Mouse (Mus musculus) MEL (cell line): ENCODE measurements around the gene Col4a6. TPM values are rescaled to one million over a fixed set of nuclear protein-coding genes. Genes with fewer than 3 reads are reported as not detected.
A peak's percentile ranks its signal among the peaks of the same experiment; 100 is the strongest.

Experiments
- DNase-seq: peaks from one replicate; pipeline ENCODE4 v3.0.0; 2011; ENCODE audit warnings: low read depth, low spot score
- H3K27ac ChIP-seq: 2 replicates; pipeline ENCODE4 v1.5.1; 2012; ENCODE audit warnings: low read depth, mild to moderate bottlenecking, control low read depth, low read length, moderate library complexity; ENCODE audit not compliant: control insufficient read depth
- H3K27me3 ChIP-seq, 2 experiments: fragments of 150-350 bp in 1 of 2; sonication (generic) in 1 of 2; 2 replicates each; pipeline ENCODE4 v1.6.1; 2012; ENCODE audit warnings: low read length in 2 of 2, mild to moderate bottlenecking in 2 of 2, improper control_type of control experiment in 1 of 2, moderate library complexity in 1 of 2; ENCODE audit not compliant: insufficient read depth in 2 of 2, control insufficient read depth in 1 of 2
- H3K36me3 ChIP-seq, 2 experiments: 2 replicates each; pipeline ENCODE4 v1.6.1; 2012 to 2014; ENCODE audit warnings: low read length in 2 of 2, improper control_type of control experiment in 1 of 2, inconsistent platforms in 1 of 2, mild to moderate bottlenecking in 1 of 2; ENCODE audit not compliant: insufficient read depth in 2 of 2, control insufficient read depth in 1 of 2
- H3K4me1 ChIP-seq, 2 experiments: fragments of 150-350 bp in 1 of 2; sonication (generic) in 1 of 2; 2 replicates each; pipeline ENCODE4 v1.6.1; 2012; ENCODE audit warnings: low read length in 2 of 2, improper control_type of control experiment in 1 of 2, mild to moderate bottlenecking in 1 of 2; ENCODE audit not compliant: insufficient read depth in 2 of 2, control insufficient read depth in 1 of 2
- H3K4me3 ChIP-seq, 2 experiments: fragments of 150-350 bp in 1 of 2; sonication (generic) in 1 of 2; 2 replicates each; pipeline ENCODE4 v1.5.1; 2012; ENCODE audit warnings: low read depth in 2 of 2, low read length in 2 of 2, mild to moderate bottlenecking in 2 of 2, moderate library complexity in 2 of 2, control low read depth in 1 of 2, improper control_type of control experiment in 1 of 2; ENCODE audit not compliant: control insufficient read depth in 1 of 2, insufficient read depth in 1 of 2
- H3K79me2 ChIP-seq: 2 replicates; pipeline ENCODE4 v1.6.1; 2012; ENCODE audit warnings: mild to moderate bottlenecking, low read length, moderate library complexity; ENCODE audit not compliant: control insufficient read depth, poor library complexity, insufficient read depth
- H3K9ac ChIP-seq: 2 replicates; pipeline ENCODE4 v1.6.1; 2012; ENCODE audit warnings: low read depth, mild to moderate bottlenecking, control low read depth, low read length, moderate library complexity; ENCODE audit not compliant: control insufficient read depth, poor library complexity, severe bottlenecking
- H3K9me3 ChIP-seq: fragments of 150-350 bp; sonication (generic); replicated peaks from 2 replicates; pipeline ENCODE4 v1.6.1; 2012; ENCODE audit warnings: mild to moderate bottlenecking, low read length, improper control_type of control experiment, moderate library complexity; ENCODE audit not compliant: insufficient read depth
- BHLHE40 ChIP-seq: IDR thresholded peaks from 2 replicates; pipeline ENCODE4 v1.6.1; 2012; ENCODE audit warnings: low read depth, mild to moderate bottlenecking, inconsistent platforms, low read length, improper control_type of control experiment, borderline replicate concordance
- CHD1 ChIP-seq: IDR thresholded peaks from 2 replicates; pipeline ENCODE4 v1.6.1; 2012; ENCODE audit warnings: low read depth, mild to moderate bottlenecking, inconsistent platforms, low read length, improper control_type of control experiment
- CHD2 ChIP-seq: IDR thresholded peaks from 2 replicates; pipeline ENCODE4 v1.6.1; 2011; ENCODE audit warnings: low read length, improper control_type of control experiment
- CTCF ChIP-seq, 3 experiments: IDR thresholded peaks in 2 of 3; conservative IDR thresholded peaks in 1 of 3; 2 replicates each; pipeline ENCODE4 v1.5.1; 2011 to 2012; ENCODE audit warnings: low read length in 3 of 3, low read depth in 2 of 3, mild to moderate bottlenecking in 2 of 3, improper control_type of control experiment in 1 of 3, inconsistent platforms in 1 of 3, mixed read lengths in 1 of 3, moderate library complexity in 1 of 3; ENCODE audit not compliant: control insufficient read depth in 1 of 3, insufficient read depth in 1 of 3, poor library complexity in 1 of 3, severe bottlenecking in 1 of 3
- ETS1 ChIP-seq: IDR thresholded peaks from 2 replicates; pipeline ENCODE4 v1.6.1; 2012; ENCODE audit warnings: low read depth, mild to moderate bottlenecking, inconsistent platforms, low read length, improper control_type of control experiment, moderate library complexity
- GABPA ChIP-seq: IDR thresholded peaks from 2 replicates; pipeline ENCODE4 v1.6.1; 2012; ENCODE audit warnings: low read depth, mild to moderate bottlenecking, inconsistent platforms, low read length, improper control_type of control experiment, moderate library complexity
- JUND ChIP-seq: IDR thresholded peaks from 2 replicates; pipeline ENCODE4 v1.6.1; 2011; ENCODE audit warnings: low read depth, mild to moderate bottlenecking, improper control_type of control experiment, low read length
- MAFK ChIP-seq: IDR thresholded peaks from 2 replicates; pipeline ENCODE4 v1.6.1; 2011; ENCODE audit warnings: low read depth, mild to moderate bottlenecking, low read length, improper control_type of control experiment, borderline replicate concordance
- MAX ChIP-seq: IDR thresholded peaks from 2 replicates; pipeline ENCODE4 v1.6.1; 2011; ENCODE audit warnings: low read length, improper control_type of control experiment
- MAZ ChIP-seq: IDR thresholded peaks from 2 replicates; pipeline ENCODE4 v1.6.1; 2012; ENCODE audit warnings: low read depth, mild to moderate bottlenecking, inconsistent platforms, low read length, improper control_type of control experiment
- NELFE ChIP-seq: IDR thresholded peaks from 2 replicates; pipeline ENCODE4 v1.6.1; 2011; ENCODE audit warnings: low read depth, low read length, improper control_type of control experiment
- NRF1 ChIP-seq: IDR thresholded peaks from 2 replicates; pipeline ENCODE4 v1.6.1; 2014; ENCODE audit warnings: low read depth, mild to moderate bottlenecking, inconsistent platforms, low read length, improper control_type of control experiment, moderate library complexity; ENCODE audit not compliant: poor library complexity, insufficient read depth, severe bottlenecking
- POLR2A ChIP-seq, 2 experiments: IDR thresholded peaks; 2 replicates each; pipeline ENCODE4 v1.6.1; 2011 to 2012; ENCODE audit warnings: low read length in 2 of 2, mild to moderate bottlenecking in 2 of 2, control low read depth in 1 of 2, improper control_type of control experiment in 1 of 2, low read depth in 1 of 2, moderate library complexity in 1 of 2; ENCODE audit not compliant: control insufficient read depth in 1 of 2, insufficient read depth in 1 of 2, poor library complexity in 1 of 2
- POLR2AphosphoS2 ChIP-seq: IDR thresholded peaks from 2 replicates; pipeline ENCODE4 v1.6.1; 2011; ENCODE audit warnings: low read length, improper control_type of control experiment
- RAD21 ChIP-seq: IDR thresholded peaks from 2 replicates; pipeline ENCODE4 v1.6.1; 2011; ENCODE audit warnings: mild to moderate bottlenecking, low read depth, low read length, improper control_type of control experiment
- RCOR1 ChIP-seq: IDR thresholded peaks from 2 replicates; pipeline ENCODE4 v1.6.1; 2012; ENCODE audit warnings: low read depth, mild to moderate bottlenecking, inconsistent platforms, low read length, improper control_type of control experiment
- SIN3A ChIP-seq: IDR thresholded peaks from 2 replicates; pipeline ENCODE4 v1.6.1; 2012; ENCODE audit warnings: low read length, improper control_type of control experiment, inconsistent platforms
- SMC3 ChIP-seq: IDR thresholded peaks from 2 replicates; pipeline ENCODE4 v1.6.1; 2011; ENCODE audit warnings: low read depth, low read length, improper control_type of control experiment
- TBP ChIP-seq: IDR thresholded peaks from 2 replicates; pipeline ENCODE4 v1.8.0; 2011; ENCODE audit warnings: low read depth, low read length, improper control_type of control experiment
- USF2 ChIP-seq, 2 experiments: IDR thresholded peaks; 2 replicates each; pipeline ENCODE4 v1.6.1; 2011 to 2012; ENCODE audit warnings: improper control_type of control experiment in 2 of 2, low read length in 2 of 2, borderline replicate concordance in 1 of 2, inconsistent platforms in 1 of 2, low read depth in 1 of 2, mild to moderate bottlenecking in 1 of 2; ENCODE audit not compliant: insufficient read depth in 1 of 2
- ZC3H11A ChIP-seq: IDR thresholded peaks from 2 replicates; pipeline ENCODE4 v1.6.1; 2012; ENCODE audit warnings: low read depth, mild to moderate bottlenecking, inconsistent platforms, low read length, improper control_type of control experiment
- ZNF384 ChIP-seq: IDR thresholded peaks from 2 replicates; pipeline ENCODE4 v1.6.1; 2012; ENCODE audit warnings: low read depth, mild to moderate bottlenecking, inconsistent platforms, low read length, improper control_type of control experiment
- polyA plus RNA-seq, 2 experiments: library from polyadenylated mRNA; stranded (reverse) in 1 of 2; unstranded in 1 of 2; fragments of >175 nt in 1 of 2; fragments of >200 nt in 1 of 2; gene quantifications; 2 replicates each; pipeline versions ENCODE4 v1.2.1 to v1.2.4; 2012; ENCODE audit warnings: low replicate concordance in 2 of 2, low read depth in 1 of 2; ENCODE audit not compliant: insufficient read length in 2 of 2, insufficient read depth in 1 of 2, missing spikeins in 1 of 2
- total RNA-seq: library from RNA; depleted of rRNA; stranded (reverse); fragments of 300-350 nt; gene quantifications from 2 replicates; pipeline ENCODE4 v1.2.3, GENCODE M21; 2012

Col4a6 gene
- total and polyA plus RNA-seq, 3 experiments = not detected

- TF ChIP-seq MAX (no peak), NRF1 (no peak), NELFE (no peak), SIN3A (no peak), ZNF384 (peak; percentile 43; the same call in 1 of the 2 replicates), POLR2AphosphoS2 (no peak), SMC3 (peak; percentile 42), POLR2A (IDR thresholded peaks at IDR 0.05; ENCODE audit: control insufficient read depth in 1 of 2, insufficient read depth in 1 of 2, low read depth in 1 of 2, low read length in 2 of 2, poor library complexity in 1 of 2) (no peak), CHD1 (no peak), JUND (no peak), RAD21 (peak; percentile 67), MAZ (no peak), CTCF (IDR thresholded peaks at IDR 0.05 in 2 of 3, conservative IDR thresholded peaks at IDR 0.05 in 1 of 3; ENCODE audit: control insufficient read depth in 1 of 3, insufficient read depth in 1 of 3, low read depth in 2 of 3, low read length in 3 of 3, poor library complexity in 1 of 3, severe bottlenecking in 1 of 3) (peak; percentile 26 to 76 (median 56); a peak in 4 of 6 replicates)
- TF ChIP-seq, all 39 proteins: peak for 4
- Histone ChIP-seq H3K9me3 (no peaks in the 10 kb centered on the region), H3K27ac (no peak overlapping the region), H3K4me3 (no peak overlapping the region), H3K4me1 (no peaks in the 10 kb centered on the region), H3K36me3 (no peaks in the 10 kb centered on the region), H3K79me2 (no peaks in the 10 kb centered on the region), H3K9ac (no peak overlapping the region), H3K27me3 (no peaks in the 10 kb centered on the region)
- DNase-seq = peak; percentile 64
Measured at GRCm38 (mm10) chrX:141156696-141157095, 317.2 kb downstream of the Col4a6 start.

- H3K9me3 ChIP-seq = no peaks in the 10 kb centered on the region
- no peaks in the 10 kb centered on the region for H3K79me2 ChIP-seq
- TF ChIP-seq MAFK (no peak), CHD2 (no peak), ZC3H11A (no peak), NRF1 (no peak), GABPA (no peak), NELFE (no peak), USF2 (IDR thresholded peaks at IDR 0.05; ENCODE audit: borderline replicate concordance in 1 of 2, insufficient read depth in 1 of 2, low read depth in 1 of 2, low read length in 2 of 2) (no peak), TBP (no peak), CHD1 (no peak), RCOR1 (no peak), ETS1 (no peak), MAX (no peak), BHLHE40 (no peak)
- no peak for DNase-seq
- no peaks in the 10 kb centered on the region for H3K4me1 ChIP-seq
- no peak overlapping the region for H3K4me3 ChIP-seq
- H3K36me3 ChIP-seq = no peaks in the 10 kb centered on the region
- H3K27me3 ChIP-seq = no peaks in the 10 kb centered on the region
- no peak overlapping the region for H3K9ac ChIP-seq
- H3K27ac ChIP-seq = no peak overlapping the region
Measured at GRCm38 (mm10) chrX:141151182-141151581, 322.7 kb downstream of the Col4a6 start.
